Mouse (Mus musculus): ENCODE measurements around the gene 1700025C18Rik. TPM values are rescaled to one million over a fixed set of nuclear protein-coding genes. Genes with fewer than 3 reads are reported as not detected.

The 1700025C18Rik gene
- total and polyA plus RNA-seq, 3 experiments = not detected

DNA sequence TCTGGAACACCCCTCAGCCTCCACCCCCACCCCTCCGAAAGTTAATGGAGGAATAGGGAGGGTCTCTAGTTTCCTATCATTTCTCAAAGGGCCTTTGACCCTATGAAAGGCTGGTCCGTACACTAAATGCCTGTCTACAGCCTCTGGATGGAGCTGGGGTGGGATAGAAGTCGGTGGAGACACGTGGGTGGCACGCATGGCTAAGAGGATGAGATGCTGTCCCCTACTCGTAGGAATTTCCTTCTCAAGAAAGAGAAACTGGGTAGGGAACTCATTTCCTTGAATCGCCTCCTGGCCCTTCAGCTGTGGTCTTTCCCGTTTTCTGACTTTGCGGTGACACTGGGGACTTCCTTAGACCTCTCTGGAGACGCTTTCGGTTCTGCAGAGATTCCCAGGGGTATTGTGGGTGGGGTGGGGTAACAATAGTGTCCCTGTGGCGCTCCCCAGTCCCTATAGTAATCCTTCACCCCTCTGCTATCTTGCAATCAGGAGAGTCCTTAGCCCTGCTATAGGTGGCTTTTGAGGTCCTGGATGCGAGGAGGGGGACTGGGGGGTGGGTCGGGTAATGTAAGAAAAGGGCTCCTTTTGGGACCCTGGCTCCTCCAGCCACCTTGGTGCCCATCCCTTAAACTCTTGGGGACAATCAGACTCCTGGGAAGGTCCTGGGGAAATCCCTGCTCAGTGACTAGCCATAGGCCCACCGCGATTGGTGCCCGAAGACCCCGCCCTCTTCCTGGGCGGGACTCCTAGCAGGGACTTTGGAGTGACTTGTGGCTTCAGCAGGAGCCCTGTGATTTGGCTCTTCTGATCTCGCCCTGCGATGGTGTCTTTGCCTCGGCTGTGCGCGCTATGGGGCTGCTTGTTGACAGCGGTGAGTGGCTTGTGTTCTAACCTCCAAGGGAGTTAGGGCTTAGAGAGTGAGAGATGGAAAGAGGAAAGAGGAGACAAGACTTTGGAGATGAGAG lies 35.4 kb downstream of the 1700025C18Rik start, which contains the start of gene Cd40:
Gene Cd40 (plus strand): TSS at position 740 of the 965 bp plus-strand sequence.
- Histone ChIP-seq H3K27me3 (ENCODE audit: insufficient read depth, low read length) (peaks cover 7% of the 10 kb centered on the region; the same call in 1 of the 2 replicates), H3K4me1 (ENCODE audit: insufficient read depth, low read depth, low read length) (no peaks in the 10 kb centered on the region), H3K9me3 (replicated peaks) (peaks cover 3% of the 10 kb centered on the region; the same call in 1 of the 2 replicates), H3K36me3 (replicated peaks) (no peaks in the 10 kb centered on the region), H3K4me3 (ENCODE audit: low read depth, low read length) (no peak within 1 kb of the TSS)
- no peak for ATAC-seq (ENCODE audit: extremely low read depth, insufficient number of reproducible peaks, low FRiP score, poor library complexity, severe bottlenecking)
- no peak for TF ChIP-seq POLR2AphosphoS5 (IDR thresholded peaks at IDR 0.05; ENCODE audit: insufficient replicate concordance, low read depth, low read length)
- TF ChIP-seq GATA1 (IDR thresholded peaks at IDR 0.05; ENCODE audit: borderline replicate concordance, low read length) = no peak
- TF ChIP-seq TAL1 (conservative IDR thresholded peaks at IDR 0.05; ENCODE audit: low read depth, low read length) = no peak
- TF ChIP-seq CTCF (IDR thresholded peaks at IDR 0.05; ENCODE audit: low read depth, low read length) = no peak
- TF ChIP-seq GATA2 (IDR thresholded peaks at IDR 0.05; ENCODE audit: borderline replicate concordance, low read depth, low read length) = no peak
- DNase-seq (ENCODE audit: low spot score) = no peak

DNA sequence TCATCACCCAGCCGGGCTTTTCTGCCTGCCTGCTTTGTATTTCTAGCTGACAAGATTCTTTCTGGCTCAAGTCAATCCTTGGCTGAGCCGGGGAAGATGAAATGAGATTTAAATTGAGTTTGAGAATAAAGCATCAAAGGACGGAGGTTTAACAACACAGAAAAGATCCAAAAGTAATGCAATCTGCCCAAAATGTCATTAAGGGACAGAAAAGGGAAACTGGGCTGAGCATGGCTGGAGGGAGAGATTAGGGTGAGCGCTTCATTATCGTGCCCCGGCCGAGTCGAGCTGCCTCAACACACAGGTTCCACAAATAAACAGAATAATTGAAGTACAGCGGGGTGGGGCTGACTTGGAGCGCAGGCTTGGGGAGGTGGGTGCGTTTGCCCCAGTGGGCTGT lies 39.0 kb downstream of the 1700025C18Rik start:
- Histone ChIP-seq H3K36me3 (replicated peaks) (no peaks in the 10 kb centered on the region), H3K4me1 (ENCODE audit: insufficient read depth, low read depth, low read length) (no peaks in the 10 kb centered on the region), H3K4me3 (ENCODE audit: low read depth, low read length) (no peak overlapping the region), H3K9me3 (replicated peaks) (peaks cover 3% of the 10 kb centered on the region; the same call in 1 of the 2 replicates), H3K27me3 (ENCODE audit: insufficient read depth, low read length) (peaks cover 14% of the 10 kb centered on the region)
- no peak for ATAC-seq (ENCODE audit: extremely low read depth, insufficient number of reproducible peaks, low FRiP score, poor library complexity, severe bottlenecking)
- no peak for DNase-seq (ENCODE audit: low spot score)
- no peak for TF ChIP-seq POLR2AphosphoS5 (IDR thresholded peaks at IDR 0.05; ENCODE audit: insufficient replicate concordance, low read depth, low read length)

DNA sequence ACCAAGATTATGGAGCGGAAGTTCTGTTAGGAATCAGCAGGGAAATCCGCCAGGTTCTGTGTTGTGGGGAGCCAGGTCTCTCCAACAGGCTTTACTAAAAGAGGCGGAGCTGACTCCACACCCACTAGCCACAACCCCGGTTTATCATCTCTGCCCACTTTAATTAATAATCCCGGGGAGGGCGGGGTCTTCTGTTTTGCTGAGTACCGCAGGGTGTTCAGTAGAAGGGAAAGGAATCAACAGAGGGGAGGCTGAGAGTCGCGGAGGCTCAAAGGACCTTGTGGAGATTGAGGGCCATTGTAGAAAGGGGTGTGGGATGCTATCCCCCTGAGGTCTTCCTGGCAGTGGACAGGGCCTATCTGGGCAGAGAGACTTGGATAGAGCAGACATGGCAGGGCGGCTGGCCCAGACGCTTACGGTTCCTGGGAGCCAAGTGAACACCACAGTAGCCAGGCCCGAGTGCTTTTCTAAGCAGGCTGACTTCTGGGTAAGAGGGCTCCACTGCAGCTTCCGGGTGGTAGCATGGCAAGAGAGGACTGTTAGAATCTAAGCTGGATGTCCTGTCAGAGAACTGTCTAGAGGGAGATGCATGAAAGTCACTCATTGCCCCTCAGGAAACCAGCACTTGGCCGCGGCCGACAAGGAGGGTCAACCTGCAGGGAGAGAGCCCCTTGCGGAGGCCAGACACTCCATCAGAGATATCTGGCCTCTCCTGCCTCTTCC lies 39.6 kb downstream of the 1700025C18Rik start:
- Histone ChIP-seq H3K36me3 (replicated peaks) (no peaks in the 10 kb centered on the region), H3K9me3 (replicated peaks) (peaks cover 3% of the 10 kb centered on the region; the same call in 1 of the 2 replicates), H3K4me3 (ENCODE audit: low read depth, low read length) (no peak overlapping the region), H3K4me1 (ENCODE audit: insufficient read depth, low read depth, low read length) (no peaks in the 10 kb centered on the region), H3K27me3 (ENCODE audit: insufficient read depth, low read length) (peaks cover 14% of the 10 kb centered on the region)
- TF ChIP-seq TAL1 (conservative IDR thresholded peaks at IDR 0.05; ENCODE audit: low read depth, low read length) (no peak), POLR2AphosphoS5 (IDR thresholded peaks at IDR 0.05; ENCODE audit: insufficient replicate concordance, low read depth, low read length) (no peak), GATA1 (IDR thresholded peaks at IDR 0.05; ENCODE audit: borderline replicate concordance, low read length) (no peak), CTCF (IDR thresholded peaks at IDR 0.05; ENCODE audit: low read depth, low read length) (no peak), GATA2 (IDR thresholded peaks at IDR 0.05; ENCODE audit: borderline replicate concordance, low read depth, low read length) (no peak)
- DNase-seq (ENCODE audit: low spot score) (no peak), ATAC-seq (ENCODE audit: extremely low read depth, insufficient number of reproducible peaks, low FRiP score, poor library complexity, severe bottlenecking) (no peak)

DNA sequence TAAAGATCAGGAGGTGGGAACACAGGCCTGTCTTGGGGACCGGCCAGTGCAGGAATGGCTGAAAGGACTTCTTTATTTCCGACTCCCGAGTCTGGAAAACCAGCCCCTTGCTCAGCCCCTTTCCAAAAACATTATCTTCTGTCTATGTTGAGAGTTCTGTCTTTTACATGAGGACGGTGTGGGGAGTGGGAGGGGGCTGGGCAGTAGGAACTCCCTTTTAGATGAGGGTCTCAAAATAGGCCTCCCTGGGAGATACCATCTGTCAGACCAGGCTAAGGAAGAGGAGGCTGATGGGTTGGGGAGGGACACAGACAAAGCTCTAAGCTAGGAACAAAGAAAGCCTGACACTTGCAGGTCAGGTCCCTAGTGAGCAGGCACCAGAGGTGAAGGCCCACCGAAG lies 41.5 kb downstream of the 1700025C18Rik start:
- Histone ChIP-seq H3K4me1 (ENCODE audit: insufficient read depth, low read depth, low read length) (no peaks in the 10 kb centered on the region), H3K27me3 (ENCODE audit: insufficient read depth, low read length) (peaks cover 18% of the 10 kb centered on the region), H3K4me3 (ENCODE audit: low read depth, low read length) (no peak overlapping the region), H3K9me3 (replicated peaks) (peaks cover 2% of the 10 kb centered on the region; the same call in 1 of the 2 replicates), H3K36me3 (replicated peaks) (no peaks in the 10 kb centered on the region)
- TF ChIP-seq GATA1 (IDR thresholded peaks at IDR 0.05; ENCODE audit: borderline replicate concordance, low read length) (no peak), TAL1 (conservative IDR thresholded peaks at IDR 0.05; ENCODE audit: low read depth, low read length) (no peak), GATA2 (IDR thresholded peaks at IDR 0.05; ENCODE audit: borderline replicate concordance, low read depth, low read length) (no peak), CTCF (IDR thresholded peaks at IDR 0.05; ENCODE audit: low read depth, low read length) (no peak), POLR2AphosphoS5 (IDR thresholded peaks at IDR 0.05; ENCODE audit: insufficient replicate concordance, low read depth, low read length) (no peak)
- ATAC-seq (ENCODE audit: extremely low read depth, insufficient number of reproducible peaks, low FRiP score, poor library complexity, severe bottlenecking) = no peak
- DNase-seq (ENCODE audit: low spot score) = no peak

DNA sequence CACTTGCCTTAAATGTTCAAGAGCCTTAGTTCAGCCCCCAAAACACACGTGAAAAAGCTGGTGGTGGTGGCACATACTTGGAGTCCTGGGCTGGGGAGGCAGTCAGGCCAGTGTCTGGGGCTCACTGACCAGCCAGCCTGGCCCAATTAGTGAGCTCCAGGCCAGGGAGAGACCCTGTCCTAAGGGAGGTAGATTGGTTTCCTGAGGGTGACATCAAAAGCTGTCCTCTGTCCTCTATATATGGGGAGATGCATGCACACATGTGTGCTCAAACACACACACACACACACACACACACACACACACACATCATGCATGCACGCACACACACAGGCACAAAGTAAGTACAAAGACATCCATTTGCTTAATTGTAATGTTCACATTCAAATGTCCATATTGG lies 46.8 kb downstream of the 1700025C18Rik start:
- H3K4me3 ChIP-seq (ENCODE audit: low read depth, low read length) = no peak overlapping the region
- H3K27me3 ChIP-seq (ENCODE audit: insufficient read depth, low read length) = peaks cover 24% of the 10 kb centered on the region
- DNase-seq (ENCODE audit: low spot score) (no peak), ATAC-seq (ENCODE audit: extremely low read depth, insufficient number of reproducible peaks, low FRiP score, poor library complexity, severe bottlenecking) (no peak)
- H3K4me1 ChIP-seq (ENCODE audit: insufficient read depth, low read depth, low read length) = no peaks in the 10 kb centered on the region
- no peaks in the 10 kb centered on the region for H3K9me3 ChIP-seq (replicated peaks)
- H3K36me3 ChIP-seq (replicated peaks) = no peaks in the 10 kb centered on the region
- TF ChIP-seq POLR2AphosphoS5 (IDR thresholded peaks at IDR 0.05; ENCODE audit: insufficient replicate concordance, low read depth, low read length) (no peak), CTCF (IDR thresholded peaks at IDR 0.05; ENCODE audit: low read depth, low read length) (no peak), GATA1 (IDR thresholded peaks at IDR 0.05; ENCODE audit: borderline replicate concordance, low read length) (no peak), GATA2 (IDR thresholded peaks at IDR 0.05; ENCODE audit: borderline replicate concordance, low read depth, low read length) (no peak), TAL1 (conservative IDR thresholded peaks at IDR 0.05; ENCODE audit: low read depth, low read length) (no peak)

DNA sequence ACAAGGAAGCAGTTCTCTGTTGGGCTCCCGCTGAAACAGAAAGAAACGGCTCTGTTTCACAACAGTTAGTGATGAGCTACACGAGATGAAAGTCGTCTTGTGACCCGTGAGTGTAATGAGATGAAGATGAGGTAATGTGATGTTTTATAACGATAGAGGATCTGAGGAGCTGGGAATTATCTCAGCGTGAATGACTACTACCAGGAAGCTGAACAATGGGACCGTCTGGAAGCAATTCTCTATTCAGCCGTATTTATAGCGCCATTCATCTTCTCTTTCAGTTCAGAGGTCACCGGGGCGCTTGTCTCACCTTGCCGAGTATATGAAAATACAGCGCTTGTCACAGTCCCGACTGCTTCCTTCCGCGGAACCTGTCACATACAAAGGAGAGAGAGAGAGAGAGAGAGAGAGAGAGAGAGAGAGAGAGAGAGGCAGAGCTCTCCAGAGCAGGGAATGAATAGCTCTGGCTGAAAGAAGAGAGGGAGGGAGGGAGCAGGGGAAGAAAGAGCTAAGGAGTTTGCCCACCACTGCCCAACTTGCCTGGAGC lies 47.4 kb downstream of the 1700025C18Rik start:
- TF ChIP-seq POLR2AphosphoS5 (IDR thresholded peaks at IDR 0.05; ENCODE audit: insufficient replicate concordance, low read depth, low read length) (no peak), CTCF (IDR thresholded peaks at IDR 0.05; ENCODE audit: low read depth, low read length) (no peak), GATA2 (IDR thresholded peaks at IDR 0.05; ENCODE audit: borderline replicate concordance, low read depth, low read length) (no peak), GATA1 (IDR thresholded peaks at IDR 0.05; ENCODE audit: borderline replicate concordance, low read length) (no peak), TAL1 (conservative IDR thresholded peaks at IDR 0.05; ENCODE audit: low read depth, low read length) (no peak)
- ATAC-seq (ENCODE audit: extremely low read depth, insufficient number of reproducible peaks, low FRiP score, poor library complexity, severe bottlenecking) (no peak), DNase-seq (ENCODE audit: low spot score) (no peak)
- Histone ChIP-seq H3K27me3 (ENCODE audit: insufficient read depth, low read length) (peaks cover 28% of the 10 kb centered on the region), H3K4me1 (ENCODE audit: insufficient read depth, low read depth, low read length) (no peaks in the 10 kb centered on the region), H3K4me3 (ENCODE audit: low read depth, low read length) (no peak overlapping the region), H3K9me3 (replicated peaks) (no peaks in the 10 kb centered on the region), H3K36me3 (replicated peaks) (no peaks in the 10 kb centered on the region)
